Mouse (Mus musculus) cerebellum, postnatal 25 days (tissue): ENCODE results near the gene Fmr1nb.
"Not testable (repeated sequence)": the region's sequence is repeated elsewhere in the genome, so short reads cannot be mapped to it uniquely, and the experiment has no call there.

ENCODE experiments used
- DNase-seq, 2 experiments: peaks; one replicate each; pipeline ENCODE4 v3.0.0; 2021; ENCODE audit warnings: mixed read lengths in 2 of 2

Fmr1nb gene

DNA sequence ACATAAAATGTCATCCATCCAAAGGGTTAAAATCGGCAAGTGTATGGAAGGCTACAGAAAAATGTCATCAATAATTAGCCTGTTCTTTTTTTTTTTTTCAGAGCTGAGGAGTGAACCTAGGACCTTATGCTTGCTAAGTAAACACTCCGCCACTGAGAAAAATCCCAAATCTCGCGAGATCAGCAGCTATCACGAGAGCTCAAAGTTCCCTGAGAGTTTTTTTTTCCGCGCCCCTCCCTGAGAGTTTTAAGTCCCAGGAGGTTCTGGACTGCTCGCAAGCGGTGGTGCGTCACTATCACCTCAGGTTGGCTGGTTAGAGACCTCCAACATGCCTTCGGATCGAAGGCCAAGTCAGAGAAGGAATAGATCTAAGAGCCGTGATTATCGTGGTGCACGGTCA lies at the start of gene Fmr1nb:
Fmr1nb (plus strand) TSS at position 234 of the 400 bp plus-strand sequence.
- no peak for DNase-seq

DNA sequence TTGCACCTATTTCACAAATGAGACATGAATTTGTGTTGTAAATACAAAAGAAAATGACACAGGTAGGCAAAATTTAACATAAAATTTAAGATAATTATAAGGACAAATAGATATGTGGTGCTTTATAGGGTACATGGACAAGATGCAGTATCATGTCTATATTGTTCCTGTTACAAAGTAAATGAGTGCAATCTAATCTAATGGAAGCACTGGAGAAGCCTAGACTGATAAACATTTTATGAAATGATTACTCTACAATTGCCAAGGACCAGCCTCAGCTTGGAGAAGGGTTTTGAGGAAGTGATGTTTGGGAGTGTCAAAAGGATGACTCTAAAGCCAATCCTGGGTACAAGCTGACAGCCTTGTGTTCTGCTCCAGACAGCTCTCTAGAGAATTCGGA lies 24.7 kb upstream of the Fmr1nb start:
- no peak for DNase-seq

DNA sequence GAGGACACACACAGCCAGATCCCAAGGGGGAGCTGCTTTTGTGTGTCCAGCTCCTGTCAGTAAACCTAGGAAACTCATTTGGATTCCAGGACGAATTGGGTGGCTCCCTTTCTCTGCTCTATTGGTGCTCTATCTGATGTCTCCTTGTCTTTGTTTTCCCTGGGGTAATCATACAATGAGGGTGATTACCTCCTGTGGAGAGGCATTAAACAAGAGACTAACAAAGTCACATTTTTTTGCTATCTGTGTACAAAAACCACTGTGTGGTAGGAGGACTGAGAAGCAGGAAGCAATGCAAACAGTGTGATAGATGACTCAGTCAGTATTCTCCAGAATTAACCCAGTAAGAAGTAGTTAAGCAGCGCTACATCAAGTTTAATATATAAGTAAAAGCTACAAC lies 21.6 kb upstream of the Fmr1nb start:
- DNase-seq: no peak

- not testable (repeated sequence) for DNase-seq
Measured at GRCm38 (mm10) chrX:68820449-68820848, 58.8 kb downstream of the Fmr1nb start.

DNA sequence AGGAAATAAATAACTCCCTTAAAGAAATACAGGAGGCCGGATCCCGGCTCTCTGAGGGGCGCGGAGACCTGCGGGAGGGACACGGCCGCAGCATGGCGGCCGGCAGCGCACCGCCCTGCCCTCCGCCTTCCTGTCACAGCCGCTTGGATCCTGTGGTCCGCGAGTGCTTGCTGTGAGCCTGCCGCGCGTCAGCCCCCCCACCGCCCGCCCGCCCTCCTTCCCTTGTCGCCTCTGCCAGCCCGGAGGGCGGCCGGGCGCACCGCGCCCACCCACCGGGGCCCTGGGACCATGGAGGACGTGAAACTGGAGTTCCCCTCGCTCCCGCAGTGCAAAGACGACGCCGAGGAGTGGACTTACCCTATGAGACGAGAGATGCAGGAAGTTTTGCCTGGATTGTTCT lies 59.4 kb downstream of the Fmr1nb start, which contains the start of gene Gm14698:
Gm14698 (plus strand) TSS at position 35 of the 400 bp plus-strand sequence.
- DNase-seq: peak; percentile 9 to 25

DNA sequence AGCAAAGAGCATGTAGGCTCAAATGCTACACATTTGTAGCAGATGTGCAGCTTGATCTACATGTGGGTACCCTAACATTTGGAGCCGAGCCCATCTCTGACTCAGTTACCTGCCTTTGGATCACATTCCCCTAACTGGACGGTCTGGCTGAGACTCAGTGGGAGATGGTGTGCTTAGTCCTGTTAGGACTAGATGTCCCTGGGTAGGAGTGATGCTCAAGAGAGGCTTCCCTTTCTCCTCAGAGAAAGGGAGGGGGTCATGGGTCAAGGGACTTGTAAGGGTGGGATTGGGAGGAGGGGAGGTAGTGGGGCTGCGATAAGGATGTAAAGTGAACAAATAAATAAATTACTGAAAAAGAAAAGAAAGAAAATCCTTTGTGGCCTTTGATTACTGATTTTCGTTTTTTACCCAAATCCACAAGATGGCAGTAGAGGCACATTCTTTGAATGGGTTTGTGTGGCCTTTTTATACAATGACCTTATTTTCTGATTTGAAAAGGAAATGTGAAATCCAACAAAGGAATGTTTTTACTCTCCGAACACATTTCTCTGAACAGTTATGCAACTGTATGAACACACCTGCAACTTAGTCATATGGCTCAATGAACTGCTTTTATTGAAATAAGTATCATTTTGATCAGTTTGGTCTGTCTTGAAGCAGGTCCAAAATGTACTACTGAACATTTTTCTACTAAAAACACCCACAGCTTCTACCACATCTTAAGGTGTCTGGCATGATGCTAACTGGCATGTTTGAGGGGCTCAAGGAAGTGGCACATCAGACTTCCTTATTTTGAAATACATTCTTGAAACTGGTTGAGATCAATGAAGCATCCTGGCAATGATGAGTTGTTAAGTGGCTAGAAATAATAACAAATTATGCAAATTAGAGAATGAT lies 78.2 kb downstream of the Fmr1nb start:
- DNase-seq: peak in 1 of 2 experiments; percentile 11
